Mouse (Mus musculus): ENCODE data around the gene Rnf32. TPM values are rescaled to one million over a fixed set of nuclear protein-coding genes. Genes with fewer than 3 reads are reported as not detected.

Rnf32 gene
- polyA plus RNA-seq, 1 experiment from 2014 or later = 5.3 TPM

DNA sequence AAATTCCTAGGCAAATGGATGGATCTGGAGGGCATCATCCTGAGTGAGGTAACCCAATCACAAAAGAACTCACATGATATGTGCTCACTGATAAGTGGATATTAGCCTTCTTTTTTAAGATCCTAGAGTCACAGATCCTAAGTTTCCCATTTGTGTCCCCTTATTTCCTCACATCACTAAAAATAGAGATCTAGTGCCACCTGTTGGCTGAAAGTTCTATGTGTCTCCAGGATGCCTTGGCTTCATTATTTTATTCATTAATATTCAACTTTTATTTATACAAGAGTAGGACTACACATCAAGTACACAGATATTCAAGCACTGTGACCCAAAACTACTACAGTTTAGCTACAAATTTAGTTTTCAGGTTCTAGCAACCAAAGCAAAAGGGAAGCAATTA is 79.0 kb downstream of the Rnf32 start:
- H3K4me1 ChIP-seq = no peaks in the 10 kb centered on the region
- H3K9ac ChIP-seq = no peak overlapping the region
- no peaks in the 10 kb centered on the region for H3K36me3 ChIP-seq
- H3K4me3 ChIP-seq = no peak overlapping the region
- H3K27ac ChIP-seq = no peak overlapping the region
- H3K27me3 ChIP-seq = no peaks in the 10 kb centered on the region
- no peaks in the 10 kb centered on the region for H3K9me3 ChIP-seq
- H3K4me2 ChIP-seq (replicated peaks) = no peak overlapping the region
- no peak for ATAC-seq (ENCODE audit: insufficient number of reproducible peaks, insufficient read depth, low FRiP score, low TSS enrichment)

Other genes with a start within 250 kb of the Rnf32 start
- gene Lmbr1, start 182.4 kb downstream of the Rnf32 start, polyA plus RNA-seq (2016; fragmentation: Nextera tagmentation; extraction: Ambion mirVana) = 9.7 and 11.8 TPM in 2 replicates
- gene Nom1, start 238.7 kb downstream of the Rnf32 start, polyA plus RNA-seq (2016; fragmentation: Nextera tagmentation; extraction: Ambion mirVana) = 27.2 and 31.7 TPM in 2 replicates

All from embryonic facial prominence, embryonic 12.5 days (tissue).